Mouse (Mus musculus): Measurements from ENCODE around the gene Tnrc18. TPM values are rescaled to one million over a fixed set of nuclear protein-coding genes. Genes with fewer than 3 reads are reported as not detected.

The Tnrc18 gene
- polyA plus RNA-seq, 1 experiment from 2014 or later = 40.7 TPM

DNA sequence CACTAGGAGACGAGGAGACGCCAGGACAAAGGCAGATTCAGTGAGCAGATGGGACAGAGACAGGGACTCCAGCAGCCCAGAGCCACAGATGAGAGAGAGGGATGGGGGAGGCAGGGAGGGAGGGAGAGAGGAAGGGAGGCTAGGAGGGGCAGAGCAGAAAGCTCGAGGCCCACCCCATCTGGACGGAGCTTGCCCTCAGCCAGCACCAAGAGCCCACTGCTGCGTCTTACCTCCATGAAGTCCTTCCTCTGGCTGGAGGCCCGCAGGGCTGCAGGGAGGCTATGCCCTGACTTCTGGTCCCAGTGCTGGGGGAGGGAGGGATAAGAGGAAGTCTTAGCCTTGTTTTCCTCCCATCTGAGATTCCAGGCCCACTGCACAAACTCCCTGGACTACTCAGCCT, 90.7 kb downstream of the Tnrc18 start:
- Histone ChIP-seq H3K9me3 (no peaks in the 10 kb centered on the region), H3K4me1 (replicated peaks) (peaks cover 5% of the 10 kb centered on the region; the same call in 1 of the 2 replicates), H3K27me3 (no peaks in the 10 kb centered on the region), H3K27ac (peak overlapping the region; percentile 47; the same call in 1 of the 2 replicates), H3K36me3 (peaks cover 75% of the 10 kb centered on the region), H3K4me2 (replicated peaks) (no peak overlapping the region), H3K4me3 (replicated peaks) (no peak overlapping the region), H3K9ac (replicated peaks) (no peak overlapping the region)
- no peak for ATAC-seq
- 88% methylated on average over 6 of the region's 6 CpGs for WGBS

DNA sequence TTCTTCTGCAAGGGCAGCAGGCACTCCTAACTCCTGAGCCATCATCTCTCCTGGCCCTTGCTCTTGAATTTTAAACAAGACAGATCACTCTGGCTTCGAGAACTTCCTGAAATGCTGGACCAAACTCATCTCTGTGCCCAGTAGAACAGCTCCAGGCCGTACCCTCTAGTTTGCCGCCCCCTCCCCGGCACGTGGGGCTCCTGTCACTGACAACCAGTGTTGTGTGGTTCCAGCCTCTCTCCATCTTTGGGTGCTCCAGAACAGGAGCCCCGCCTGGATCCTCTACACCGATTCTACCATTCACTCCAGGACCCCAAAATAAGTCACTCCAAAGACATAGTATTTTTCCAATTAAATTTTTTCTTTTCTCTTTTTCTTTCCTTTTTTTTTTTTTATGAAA, 93.2 kb downstream of the Tnrc18 start:
- H3K4me2 ChIP-seq (replicated peaks) = no peak overlapping the region
- peaks cover 5% of the 10 kb centered on the region; the same call in 1 of the 2 replicates for H3K4me1 ChIP-seq (replicated peaks)
- H3K36me3 ChIP-seq = peaks cover 71% of the 10 kb centered on the region
- H3K27me3 ChIP-seq = no peaks in the 10 kb centered on the region
- H3K9ac ChIP-seq (replicated peaks) = no peak overlapping the region
- WGBS = 89% methylated on average over 7 of the region's 7 CpGs
- peak overlapping the region; percentile 35; the same call in 1 of the 2 replicates for H3K27ac ChIP-seq
- H3K9me3 ChIP-seq = no peaks in the 10 kb centered on the region
- ATAC-seq = no peak
- H3K4me3 ChIP-seq (replicated peaks) = no peak overlapping the region

DNA sequence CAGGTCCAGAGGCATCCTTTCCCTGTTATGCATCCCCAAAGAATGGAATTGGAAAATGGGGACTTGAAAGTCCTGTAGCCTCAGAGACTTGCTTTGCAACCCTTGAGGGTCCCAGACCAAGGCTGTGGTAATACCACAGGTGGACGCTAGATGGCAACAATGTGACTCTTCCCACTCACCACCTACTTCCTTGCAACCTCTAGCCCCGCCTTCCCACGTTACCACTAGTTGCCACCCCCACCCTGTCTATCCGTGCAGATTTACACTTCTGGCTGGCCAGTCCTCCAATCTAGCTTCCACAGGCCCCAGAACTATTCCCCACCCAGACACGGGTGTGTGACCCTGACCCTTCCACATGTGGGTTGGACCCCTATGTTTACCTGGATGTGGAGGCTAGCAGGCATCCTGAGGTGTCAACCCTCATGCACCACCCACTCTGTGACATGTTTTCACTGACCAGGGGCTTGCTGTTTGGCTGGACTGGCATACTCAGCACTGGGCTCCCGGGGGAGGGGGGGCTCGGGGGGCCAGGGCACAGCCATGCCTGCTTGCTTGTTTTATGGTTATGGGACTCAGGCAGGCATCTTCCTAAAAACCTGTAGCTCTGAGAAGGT, 93.8 kb downstream of the Tnrc18 start:
- Histone ChIP-seq H3K36me3 (peaks cover 71% of the 10 kb centered on the region), H3K9me3 (no peaks in the 10 kb centered on the region), H3K27ac (peak overlapping the region; percentile 56), H3K4me2 (replicated peaks) (0 out of 2 replicates have a peak overlapping the region, but pooled peaks have one; percentile 6), H3K27me3 (no peaks in the 10 kb centered on the region), H3K9ac (replicated peaks) (no peak overlapping the region), H3K4me1 (replicated peaks) (peaks cover 5% of the 10 kb centered on the region; the same call in 1 of the 2 replicates), H3K4me3 (replicated peaks) (no peak overlapping the region)
- 12% methylated on average over 7 of the region's 7 CpGs for WGBS
- peak; percentile 74 for ATAC-seq

DNA sequence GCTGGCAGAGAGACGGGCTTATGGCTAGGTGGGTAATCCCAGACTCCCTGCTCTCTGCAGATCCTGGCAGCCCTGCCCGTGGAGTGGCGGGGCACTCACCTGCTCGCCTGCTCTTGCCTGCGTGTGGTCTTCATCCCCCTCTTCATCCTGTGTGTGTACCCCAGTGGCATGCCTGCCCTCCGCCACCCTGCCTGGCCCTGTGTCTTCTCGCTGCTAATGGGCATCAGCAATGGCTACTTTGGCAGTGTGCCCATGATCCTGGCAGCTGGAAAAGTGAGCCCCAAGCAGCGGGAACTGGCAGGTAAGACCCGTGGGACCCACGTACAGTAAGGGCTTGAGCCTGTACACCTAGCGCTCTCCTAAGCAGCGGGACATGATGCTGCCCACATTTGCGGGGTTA, 97.6 kb downstream of the Tnrc18 start:
- 90% methylated on average over 13 of the region's 13 CpGs for WGBS
- H3K4me1 ChIP-seq (replicated peaks) = peaks cover 5% of the 10 kb centered on the region; the same call in 1 of the 2 replicates
- no peaks in the 10 kb centered on the region for H3K9me3 ChIP-seq
- H3K9ac ChIP-seq (replicated peaks) = no peak overlapping the region
- ATAC-seq = no peak
- H3K4me3 ChIP-seq (replicated peaks) = no peak overlapping the region
- H3K27ac ChIP-seq = no peak overlapping the region
- peaks cover 59% of the 10 kb centered on the region for H3K36me3 ChIP-seq
- H3K4me2 ChIP-seq (replicated peaks) = no peak overlapping the region
- no peaks in the 10 kb centered on the region for H3K27me3 ChIP-seq

DNA sequence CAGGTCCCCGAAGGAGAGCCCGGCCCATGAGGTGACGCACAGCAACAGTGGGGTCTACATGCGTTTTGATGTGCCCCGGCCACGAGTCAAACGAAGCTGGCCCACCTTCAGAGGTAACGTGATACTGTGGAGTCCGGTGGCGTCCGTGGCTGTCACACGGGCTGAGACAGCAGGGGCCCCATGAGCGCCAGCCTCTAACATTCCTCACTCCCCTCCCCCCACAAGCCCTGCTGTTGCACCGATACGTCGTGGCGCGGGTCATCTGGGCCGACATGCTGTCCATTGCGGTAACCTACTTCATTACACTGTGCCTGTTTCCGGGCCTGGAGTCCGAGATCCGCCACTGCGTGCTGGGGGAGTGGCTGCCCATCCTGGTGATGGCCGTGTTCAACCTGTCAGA, 99.0 kb downstream of the Tnrc18 start:
- H3K9ac ChIP-seq (replicated peaks) = no peak overlapping the region
- H3K36me3 ChIP-seq = peaks cover 73% of the 10 kb centered on the region
- H3K4me2 ChIP-seq (replicated peaks) = no peak overlapping the region
- 0 out of 2 replicates have a peak, but pooled peaks have one; percentile 18 for ATAC-seq
- no peaks in the 10 kb centered on the region for H3K27me3 ChIP-seq
- no peak overlapping the region for H3K27ac ChIP-seq
- WGBS = 69% methylated on average over 25 of the region's 25 CpGs
- H3K9me3 ChIP-seq = no peaks in the 10 kb centered on the region
- H3K4me1 ChIP-seq (replicated peaks) = no peaks in the 10 kb centered on the region
- no peak overlapping the region for H3K4me3 ChIP-seq (replicated peaks)

DNA sequence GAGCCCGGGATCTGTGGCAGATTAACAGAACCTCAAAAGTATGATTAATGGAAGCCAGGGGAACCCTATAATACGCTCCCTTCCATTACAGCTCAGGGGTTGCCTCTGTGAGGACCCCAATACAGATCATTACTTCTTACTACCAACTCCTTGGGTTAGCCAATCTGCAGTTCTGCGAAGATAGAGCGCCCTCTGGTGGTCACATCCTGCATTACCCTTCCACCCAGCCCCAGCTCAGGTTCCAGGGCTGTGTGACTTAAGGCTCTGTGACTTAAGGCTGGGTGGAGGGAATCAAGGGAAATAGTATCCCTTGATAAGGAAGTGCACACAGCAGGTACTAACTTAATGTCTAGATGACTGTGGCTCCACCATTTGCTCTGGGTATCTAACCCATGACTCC, 99.4 kb downstream of the Tnrc18 start:
- WGBS = 26% methylated on average over 4 of the region's 4 CpGs
- peaks cover 74% of the 10 kb centered on the region for H3K36me3 ChIP-seq
- peak; percentile 56 for ATAC-seq

DNA sequence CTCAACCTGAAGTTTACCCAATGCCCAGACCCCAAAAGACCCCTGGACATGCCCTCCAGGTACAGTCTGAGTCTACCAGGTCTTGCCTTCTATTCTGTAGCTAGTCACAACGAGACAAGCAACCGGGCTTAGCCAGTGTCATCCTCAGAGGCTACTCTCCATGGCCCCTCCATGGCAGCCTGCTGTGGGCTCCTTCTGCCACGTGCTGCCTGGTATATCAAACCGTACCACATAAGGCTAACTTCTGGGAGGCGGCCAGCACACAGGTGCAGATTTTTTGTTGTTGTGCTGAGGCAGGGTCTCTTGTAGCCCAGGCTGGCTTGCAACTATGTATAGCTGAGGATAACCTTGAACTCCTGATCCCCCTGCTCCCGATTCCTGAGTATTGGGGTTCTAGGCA, 101.4 kb downstream of the Tnrc18 start:
- no peak for ATAC-seq
- 84% methylated on average over 6 of the region's 6 CpGs for WGBS

More for the DNA sequence above, 99.4 kb downstream of the Tnrc18 start:
- no peak overlapping the region for H3K4me3 ChIP-seq (replicated peaks)
- no peak overlapping the region for H3K9ac ChIP-seq (replicated peaks)
- H3K4me2 ChIP-seq (replicated peaks) = no peak overlapping the region
- H3K27ac ChIP-seq = no peak overlapping the region
- no peaks in the 10 kb centered on the region for H3K9me3 ChIP-seq
- H3K27me3 ChIP-seq = no peaks in the 10 kb centered on the region
- no peaks in the 10 kb centered on the region for H3K4me1 ChIP-seq (replicated peaks)

DNA sequence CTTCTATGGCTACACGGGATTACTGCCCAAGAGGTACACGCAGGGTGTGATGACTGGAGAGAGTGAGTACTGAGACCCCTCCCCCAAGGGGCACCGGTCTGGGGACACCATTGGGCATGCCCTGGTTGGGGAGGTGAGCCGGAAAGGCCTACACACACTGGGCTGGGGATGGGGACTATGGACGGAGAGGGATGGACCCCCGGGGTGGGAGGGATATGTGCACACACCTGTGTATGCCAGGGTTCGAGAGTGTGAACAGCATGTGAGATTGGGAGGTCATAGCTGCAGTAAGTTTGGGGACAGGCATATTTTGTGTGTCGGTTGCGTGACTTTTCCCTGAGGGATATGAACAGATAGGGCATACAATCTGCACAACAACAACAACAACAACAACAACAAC, 102.4 kb downstream of the Tnrc18 start:
- Histone ChIP-seq H3K27ac (no peak overlapping the region), H3K4me2 (replicated peaks) (no peak overlapping the region), H3K4me1 (replicated peaks) (no peaks in the 10 kb centered on the region), H3K9me3 (no peaks in the 10 kb centered on the region), H3K36me3 (peaks cover 80% of the 10 kb centered on the region), H3K27me3 (no peaks in the 10 kb centered on the region), H3K4me3 (replicated peaks) (no peak overlapping the region), H3K9ac (replicated peaks) (no peak overlapping the region)
- WGBS = 87% methylated on average over 9 of the region's 9 CpGs
- ATAC-seq = no peak

More for the DNA sequence above, 101.4 kb downstream of the Tnrc18 start:
- Histone ChIP-seq H3K27ac (no peak overlapping the region), H3K4me2 (replicated peaks) (no peak overlapping the region), H3K9ac (replicated peaks) (no peak overlapping the region), H3K9me3 (no peaks in the 10 kb centered on the region), H3K4me1 (replicated peaks) (no peaks in the 10 kb centered on the region), H3K4me3 (replicated peaks) (no peak overlapping the region), H3K27me3 (no peaks in the 10 kb centered on the region), H3K36me3 (peaks cover 78% of the 10 kb centered on the region)

DNA sequence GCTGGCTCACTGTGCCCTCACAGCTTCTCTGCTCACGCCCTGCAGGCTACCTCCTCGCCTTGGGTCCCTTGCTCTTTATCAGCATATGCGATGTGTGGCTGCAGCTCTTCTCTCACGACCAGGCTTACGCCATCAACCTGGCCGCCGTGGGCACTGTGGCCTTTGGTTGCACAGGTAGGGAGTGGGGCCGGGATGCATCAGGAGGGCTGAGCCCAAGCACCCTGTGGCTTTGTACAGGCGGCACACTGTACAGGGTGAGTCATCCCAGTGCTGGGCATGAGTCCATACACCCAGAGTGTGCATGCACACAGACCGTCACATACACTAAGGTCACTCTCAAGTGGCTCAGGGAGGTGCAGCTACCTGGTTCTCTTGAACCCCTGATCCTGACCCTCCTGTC, 103.5 kb downstream of the Tnrc18 start:
- Histone ChIP-seq H3K4me2 (replicated peaks) (no peak overlapping the region), H3K27me3 (no peaks in the 10 kb centered on the region), H3K4me1 (replicated peaks) (no peaks in the 10 kb centered on the region), H3K9ac (replicated peaks) (no peak overlapping the region), H3K4me3 (replicated peaks) (no peak overlapping the region), H3K36me3 (peaks cover 81% of the 10 kb centered on the region), H3K9me3 (no peaks in the 10 kb centered on the region), H3K27ac (no peak overlapping the region)
- 92% methylated on average over 10 of the region's 10 CpGs for WGBS
- no peak for ATAC-seq

DNA sequence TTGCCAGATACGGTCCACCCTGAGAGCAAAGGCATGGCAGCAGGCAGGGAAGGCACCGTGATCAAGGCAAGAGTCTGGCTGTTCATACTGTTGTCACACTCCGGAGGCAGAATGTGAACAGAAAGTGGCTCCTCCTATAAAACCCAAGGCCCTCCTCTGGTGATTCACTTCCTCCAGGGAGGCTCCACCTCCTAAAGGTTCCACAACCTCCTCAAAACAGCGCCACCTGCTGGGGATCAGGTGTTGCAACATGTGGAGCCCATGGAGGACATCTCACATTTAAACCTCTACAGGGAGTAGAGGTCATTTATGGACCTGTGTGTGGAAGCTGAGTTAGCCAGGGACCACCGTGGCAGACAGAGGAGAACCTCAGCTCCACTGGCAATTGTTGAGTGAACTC, 105.1 kb downstream of the Tnrc18 start:
- H3K27me3 ChIP-seq = no peaks in the 10 kb centered on the region
- H3K9ac ChIP-seq (replicated peaks) = no peak overlapping the region
- no peak overlapping the region for H3K27ac ChIP-seq
- no peak for ATAC-seq
- no peak overlapping the region for H3K4me3 ChIP-seq (replicated peaks)
- H3K9me3 ChIP-seq = no peaks in the 10 kb centered on the region
- H3K4me1 ChIP-seq (replicated peaks) = no peaks in the 10 kb centered on the region
- 84% methylated on average over 5 of the region's 5 CpGs for WGBS
- peaks cover 84% of the 10 kb centered on the region for H3K36me3 ChIP-seq
- H3K4me2 ChIP-seq (replicated peaks) = no peak overlapping the region

DNA sequence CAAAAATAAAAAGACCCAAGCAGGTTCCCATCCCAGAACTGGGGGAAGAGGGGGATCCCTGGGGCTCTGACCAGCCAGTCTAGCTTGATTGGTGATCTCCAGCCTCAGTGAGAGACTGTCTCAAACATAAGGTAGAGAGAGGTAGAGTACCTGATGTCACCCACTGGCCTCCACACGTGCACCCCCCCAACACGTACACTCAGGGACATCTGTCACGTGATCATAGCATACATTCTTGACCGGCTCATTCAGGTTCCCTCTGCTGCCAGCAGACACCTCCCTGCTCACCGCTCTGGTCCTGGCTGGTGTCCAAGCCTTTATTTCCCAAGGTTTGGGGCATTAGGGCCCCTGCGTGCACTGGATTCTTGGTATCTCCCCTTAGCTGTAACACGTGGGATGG, 108.0 kb downstream of the Tnrc18 start:
- 94% methylated on average over 7 of the region's 7 CpGs for WGBS

DNA sequence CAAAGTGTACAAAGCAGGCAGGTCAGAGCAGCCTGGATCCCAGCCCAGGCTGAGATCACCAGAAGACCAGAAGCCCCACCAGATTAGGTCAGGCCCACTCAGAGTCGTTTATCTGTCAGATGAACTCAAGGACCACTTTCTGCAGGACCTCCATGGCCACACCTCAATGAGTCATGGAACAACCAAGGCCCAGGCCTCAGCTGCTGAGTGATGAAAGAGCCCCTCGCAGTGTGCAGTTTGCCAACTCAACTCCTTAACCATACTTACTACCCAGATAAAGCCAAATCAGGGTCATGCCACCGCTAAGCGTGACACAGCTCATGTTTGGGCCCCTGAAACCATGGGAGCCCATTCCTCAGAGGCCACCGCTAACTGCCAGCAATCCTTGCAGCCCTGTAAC, 109.8 kb downstream of the Tnrc18 start:
- no peak overlapping the region for H3K4me3 ChIP-seq (replicated peaks)
- no peak overlapping the region for H3K4me2 ChIP-seq (replicated peaks)
- 82% methylated on average over 5 of the region's 5 CpGs for WGBS
- H3K27me3 ChIP-seq = no peaks in the 10 kb centered on the region
- peaks cover 72% of the 10 kb centered on the region for H3K36me3 ChIP-seq
- H3K9me3 ChIP-seq = no peaks in the 10 kb centered on the region
- H3K4me1 ChIP-seq (replicated peaks) = peaks cover 18% of the 10 kb centered on the region
- H3K27ac ChIP-seq = no peak overlapping the region
- H3K9ac ChIP-seq (replicated peaks) = no peak overlapping the region
- no peak for ATAC-seq

More for the DNA sequence above, 108.0 kb downstream of the Tnrc18 start:
- Histone ChIP-seq H3K27me3 (no peaks in the 10 kb centered on the region), H3K9me3 (no peaks in the 10 kb centered on the region), H3K36me3 (peaks cover 83% of the 10 kb centered on the region), H3K4me1 (replicated peaks) (0 out of 2 replicates have a peak, but pooled peaks cover under 1% of the 10 kb centered on the region), H3K9ac (replicated peaks) (no peak overlapping the region), H3K4me2 (replicated peaks) (no peak overlapping the region), H3K4me3 (replicated peaks) (no peak overlapping the region), H3K27ac (no peak overlapping the region)
- no peak for ATAC-seq

DNA sequence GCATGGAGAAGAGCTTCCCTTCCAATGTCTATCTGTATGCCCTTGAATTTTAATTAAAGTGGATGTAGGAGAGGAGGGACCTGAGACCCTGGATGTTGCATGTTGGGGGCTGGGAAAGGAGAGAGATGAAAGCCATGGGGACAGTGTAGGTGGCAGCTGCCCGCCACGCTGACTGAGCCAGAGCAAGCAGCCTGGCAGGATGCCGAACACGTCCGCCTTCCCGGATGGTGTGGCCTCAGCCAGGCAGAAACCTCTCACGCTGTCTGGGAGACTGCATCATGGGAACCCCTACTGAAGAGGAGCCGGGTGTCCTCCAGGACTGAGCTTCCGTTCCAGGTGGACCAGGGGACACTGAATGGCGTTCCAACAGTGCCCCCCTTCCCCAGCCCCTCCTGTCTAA, 113.9 kb downstream of the Tnrc18 start:
- ATAC-seq = no peak
- H3K36me3 ChIP-seq = peaks cover 33% of the 10 kb centered on the region
- H3K9ac ChIP-seq (replicated peaks) = peak overlapping the region; percentile 91
- WGBS = 75% methylated on average over 10 of the region's 10 CpGs
- H3K27me3 ChIP-seq = peaks cover 18% of the 10 kb centered on the region
- H3K27ac ChIP-seq = no peak overlapping the region
- H3K4me3 ChIP-seq (replicated peaks) = peak overlapping the region; percentile 85
- H3K4me2 ChIP-seq (replicated peaks) = peak overlapping the region; percentile 89
- H3K9me3 ChIP-seq = no peaks in the 10 kb centered on the region
- peaks cover 26% of the 10 kb centered on the region for H3K4me1 ChIP-seq (replicated peaks)
